Mouse (Mus musculus) cerebellum, postnatal 4 days (tissue): ENCODE measurements around the gene Sesn3.
"Not testable (repeated sequence)": the region's sequence is repeated elsewhere in the genome, so short reads cannot be mapped to it uniquely, and the experiment has no call there.

ENCODE experiments used
- DNase-seq, 2 experiments: peaks; one replicate each; pipeline ENCODE4 v3.0.0; 2022; ENCODE audit warnings: low spot score in 2 of 2, mixed read lengths in 1 of 2

Gene Sesn3

DNA sequence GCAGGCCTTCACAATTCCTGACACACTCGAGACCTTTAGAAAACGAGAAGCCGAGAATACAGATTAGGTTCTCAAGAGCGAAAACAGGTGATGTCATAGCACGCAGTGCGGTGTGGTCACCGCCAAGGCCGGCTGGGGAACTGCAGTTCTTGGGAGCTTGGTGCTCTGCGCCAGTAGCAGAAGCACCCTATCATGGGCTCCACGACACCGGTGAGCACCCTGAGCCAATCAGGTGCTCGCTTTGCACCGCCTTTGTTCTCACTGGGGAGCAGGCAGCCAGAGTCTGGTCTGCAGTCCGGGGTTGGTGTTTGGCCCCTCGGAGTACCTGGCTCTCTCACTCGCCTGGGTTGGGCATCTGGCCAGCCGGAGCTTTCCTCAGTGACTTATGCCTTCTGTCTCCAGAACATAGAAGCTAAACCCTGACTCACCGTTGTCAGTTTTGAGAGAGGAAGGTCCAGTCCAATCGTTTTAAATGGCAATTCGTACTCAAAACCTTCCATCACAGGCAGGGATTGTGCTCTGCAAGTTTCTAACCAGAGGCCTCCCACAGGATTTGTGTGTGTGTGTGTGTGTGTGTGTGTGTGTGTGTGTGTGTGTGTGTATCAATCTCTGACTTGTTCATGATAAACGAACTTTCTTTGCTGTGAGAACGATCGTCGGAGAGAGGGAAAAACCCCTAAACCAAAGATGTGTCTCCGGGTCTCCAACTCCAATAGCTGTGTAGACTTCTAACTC is at the start of gene Sesn3:
Gene Sesn3, plus strand, starts transcription at position 82 of the 735 bp plus-strand sequence.
- peak; percentile 46 to 69 for DNase-seq

- DNase-seq: not testable (repeated sequence)
Observed at GRCm38 (mm10) chr9:14227086-14227485, 47.8 kb upstream of the Sesn3 start.

DNA sequence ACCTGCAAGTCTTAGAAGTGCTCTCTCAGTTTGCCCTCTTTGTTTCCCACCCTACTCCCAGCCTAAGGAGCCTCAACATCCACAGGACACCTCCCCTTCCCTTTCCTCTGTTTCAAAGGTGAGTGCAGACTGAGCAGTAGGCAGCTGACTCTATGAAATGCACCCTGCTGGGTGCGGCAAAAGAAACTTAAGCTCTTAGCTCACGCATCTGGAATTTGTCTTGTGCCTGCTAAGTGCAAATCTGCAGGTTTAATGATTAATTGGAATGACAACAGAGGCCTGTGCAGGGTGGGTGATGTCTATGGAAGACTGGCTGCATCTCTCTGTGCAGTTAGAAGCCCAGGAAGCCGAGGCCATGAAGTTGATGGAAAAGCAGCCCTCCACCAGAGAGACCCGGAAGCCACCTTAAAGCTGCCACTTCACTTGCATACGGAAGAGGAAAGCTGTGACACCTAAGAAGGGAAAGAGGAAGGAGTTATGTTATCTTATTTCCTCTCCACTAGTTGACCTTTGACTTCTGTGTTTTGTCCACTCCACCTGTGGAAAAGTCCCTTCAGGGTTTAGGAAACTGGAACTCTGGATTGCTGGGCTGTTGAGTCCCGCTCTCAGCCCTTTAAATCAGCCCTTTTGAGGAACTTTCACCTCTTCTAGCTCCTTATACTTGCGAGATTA is 41.0 kb upstream of the Sesn3 start:
- no peak for DNase-seq

GRCm38 (mm10) chr9:14235286-14235685 is 39.6 kb upstream of the Sesn3 start:
- no peak for DNase-seq

- not testable (repeated sequence) for DNase-seq
Observed at GRCm38 (mm10) chr9:14241003-14241402, 33.9 kb upstream of the Sesn3 start.

DNA sequence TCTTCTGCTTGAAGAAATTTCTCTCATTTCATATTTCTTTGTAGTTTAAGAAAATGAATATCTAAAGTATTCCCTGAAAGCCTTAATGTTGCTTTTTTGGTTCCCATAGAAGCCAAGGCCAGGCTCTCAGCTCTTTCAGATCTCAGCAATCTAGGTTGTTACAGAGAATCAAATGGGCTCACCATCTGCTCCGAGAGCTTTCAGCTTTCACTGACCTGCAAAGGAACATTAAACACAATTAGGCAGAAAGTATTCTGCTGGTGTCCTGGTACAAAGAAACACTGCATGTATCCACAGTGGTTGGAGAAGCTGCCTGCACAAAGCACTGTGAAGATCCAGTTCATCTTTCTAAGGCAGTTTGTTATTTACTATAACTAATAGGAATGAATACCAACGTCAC is 32.6 kb upstream of the Sesn3 start:
- no peak for DNase-seq

GRCm38 (mm10) chr9:14244528-14244927 is 30.3 kb upstream of the Sesn3 start:
- no peak for DNase-seq

GRCm38 (mm10) chr9:14245013-14245586 is 29.8 kb upstream of the Sesn3 start:
- DNase-seq: no peak

- no peak for DNase-seq
Observed at GRCm38 (mm10) chr9:14246016-14246799, 28.7 kb upstream of the Sesn3 start.

DNA sequence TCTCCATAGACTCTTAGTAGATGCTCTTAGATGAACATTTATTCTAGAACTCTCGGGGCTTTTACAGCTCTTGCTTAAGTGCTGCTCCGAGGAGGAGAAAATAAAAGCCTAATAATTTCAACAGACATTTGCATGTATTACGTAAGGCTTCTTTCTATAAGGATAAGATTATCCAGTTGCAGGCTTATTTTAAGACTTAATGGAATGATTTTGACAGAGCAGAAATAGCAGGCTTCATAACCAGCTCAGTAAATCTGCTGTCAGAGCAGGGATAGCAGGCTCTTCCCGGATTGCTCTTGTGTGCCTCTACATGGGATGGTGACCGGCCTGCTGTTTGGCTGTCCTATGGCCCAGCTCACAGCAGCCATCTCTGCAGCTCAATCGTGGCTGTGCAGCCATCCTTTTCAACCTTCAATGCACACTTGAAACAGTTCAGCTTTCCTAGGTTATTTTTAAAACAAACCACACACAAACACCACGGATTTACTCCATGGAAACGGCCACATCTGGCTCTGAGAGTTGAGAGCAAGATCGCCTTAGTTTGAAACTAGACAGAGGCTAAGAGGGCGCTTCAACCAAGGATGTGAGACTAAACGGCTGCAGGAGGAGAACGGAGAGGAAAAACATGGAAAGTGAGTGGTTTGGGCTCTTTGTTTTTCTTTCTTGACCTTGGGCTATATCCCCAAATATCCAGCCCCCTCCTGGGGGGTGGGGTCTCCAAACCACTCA is 27.2 kb upstream of the Sesn3 start:
- DNase-seq: no peak

DNA sequence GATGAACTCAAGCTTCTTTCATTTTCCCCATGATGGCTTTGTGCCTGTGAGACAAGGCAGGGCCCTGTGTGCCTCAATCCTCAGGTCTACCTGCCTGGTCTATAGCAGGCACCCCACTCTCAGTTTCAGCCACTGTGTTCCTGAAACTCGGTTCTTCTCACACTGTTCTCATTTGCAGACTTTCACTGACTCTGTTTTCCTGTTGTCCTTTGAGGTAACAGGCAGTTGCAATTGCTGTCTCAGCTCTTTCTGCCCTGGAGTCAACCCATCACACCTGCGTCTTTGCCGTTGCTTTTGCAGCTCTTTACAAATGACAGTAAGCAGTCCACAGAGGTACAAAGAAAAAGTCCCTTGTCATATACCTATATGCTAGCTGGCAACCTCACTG is 26.7 kb upstream of the Sesn3 start:
- DNase-seq: no peak

DNA sequence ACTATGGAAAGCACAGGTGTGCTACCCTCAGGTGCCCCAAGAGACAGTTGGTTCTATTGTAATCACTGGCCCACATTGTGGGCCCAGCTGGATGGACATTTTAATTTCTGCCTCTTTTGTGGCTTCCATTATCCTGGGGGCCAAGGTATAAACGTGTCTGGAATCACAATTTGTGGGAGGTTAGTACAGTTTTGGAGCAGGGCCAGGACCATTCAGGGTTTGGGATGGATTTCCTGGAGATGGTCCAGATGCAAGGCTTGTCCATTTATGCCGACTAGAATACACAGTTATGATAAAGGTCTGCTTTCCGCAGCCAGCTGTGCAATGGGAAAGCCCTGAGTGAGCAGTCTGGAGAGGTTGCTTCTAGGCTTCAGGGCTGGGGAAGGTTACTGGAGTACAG is 13.7 kb upstream of the Sesn3 start:
- no peak for DNase-seq

DNA sequence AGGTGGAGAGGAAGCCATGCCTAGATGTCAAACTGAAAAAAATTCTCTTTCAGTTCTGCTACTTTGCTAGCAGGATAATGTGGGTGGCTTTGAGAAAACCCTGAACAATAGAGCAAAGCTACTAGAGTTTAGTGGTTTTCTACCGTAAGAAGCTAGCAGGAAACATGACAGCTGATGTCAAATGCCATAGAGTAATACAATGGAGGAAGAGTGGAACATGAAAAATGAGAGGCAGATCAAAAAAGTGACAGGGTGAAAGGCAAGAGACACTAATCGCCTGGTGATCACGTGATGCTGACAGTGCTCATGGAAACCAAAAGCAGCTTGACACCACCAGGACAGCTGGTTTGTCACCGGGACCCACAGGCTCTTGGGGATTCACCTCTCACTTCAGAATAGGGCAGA is 12.3 kb upstream of the Sesn3 start:
- no peak for DNase-seq

DNA sequence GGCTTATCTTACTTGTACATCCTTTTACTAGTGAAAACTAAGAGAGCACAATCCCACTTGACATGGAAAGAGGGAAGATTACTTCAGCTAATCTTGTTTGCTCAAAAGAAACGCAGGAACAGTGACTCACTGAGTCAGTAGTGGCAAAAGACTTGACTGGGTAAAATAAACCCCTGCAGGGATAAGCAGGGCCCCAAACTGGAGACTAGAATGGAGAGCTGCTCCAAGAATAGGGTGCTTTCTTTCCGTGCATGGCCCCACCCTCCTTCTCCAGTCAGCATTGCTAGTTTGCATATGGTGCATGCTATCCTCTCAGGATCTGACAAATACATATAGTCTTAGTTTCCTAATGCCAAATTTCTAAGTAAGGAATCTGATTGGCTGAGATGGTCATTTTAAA is 8.4 kb upstream of the Sesn3 start:
- no peak for DNase-seq

- no peak for DNase-seq
Observed at GRCm38 (mm10) chr9:14268578-14268977, 6.3 kb upstream of the Sesn3 start.

- no peak for DNase-seq
Observed at GRCm38 (mm10) chr9:14272921-14273320, 1.9 kb upstream of the Sesn3 start.

DNA sequence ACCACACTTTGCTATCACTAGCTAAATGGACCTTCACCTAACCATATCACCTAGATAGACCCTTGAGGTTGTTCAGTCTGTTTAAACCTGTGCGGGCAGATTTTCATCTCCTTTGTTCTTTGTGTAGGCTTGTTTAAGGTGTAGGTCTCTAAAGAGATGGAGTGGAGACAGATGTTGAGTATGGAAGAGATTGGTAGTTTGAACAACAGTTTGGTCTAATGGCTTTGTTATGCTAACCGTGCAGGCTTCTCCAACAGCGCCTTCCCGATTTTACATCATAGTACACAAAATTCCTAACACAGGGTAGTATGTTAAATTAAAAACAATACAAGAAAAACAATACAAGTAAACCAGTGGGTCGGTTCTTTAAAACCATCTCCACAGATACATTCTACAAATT is 281 bp upstream of the Sesn3 start:
- no peak for DNase-seq

- DNase-seq: peak; percentile 92 to 97
Observed at GRCm38 (mm10) chr9:14275792-14276480, 1.1 kb downstream of the Sesn3 start.

DNA sequence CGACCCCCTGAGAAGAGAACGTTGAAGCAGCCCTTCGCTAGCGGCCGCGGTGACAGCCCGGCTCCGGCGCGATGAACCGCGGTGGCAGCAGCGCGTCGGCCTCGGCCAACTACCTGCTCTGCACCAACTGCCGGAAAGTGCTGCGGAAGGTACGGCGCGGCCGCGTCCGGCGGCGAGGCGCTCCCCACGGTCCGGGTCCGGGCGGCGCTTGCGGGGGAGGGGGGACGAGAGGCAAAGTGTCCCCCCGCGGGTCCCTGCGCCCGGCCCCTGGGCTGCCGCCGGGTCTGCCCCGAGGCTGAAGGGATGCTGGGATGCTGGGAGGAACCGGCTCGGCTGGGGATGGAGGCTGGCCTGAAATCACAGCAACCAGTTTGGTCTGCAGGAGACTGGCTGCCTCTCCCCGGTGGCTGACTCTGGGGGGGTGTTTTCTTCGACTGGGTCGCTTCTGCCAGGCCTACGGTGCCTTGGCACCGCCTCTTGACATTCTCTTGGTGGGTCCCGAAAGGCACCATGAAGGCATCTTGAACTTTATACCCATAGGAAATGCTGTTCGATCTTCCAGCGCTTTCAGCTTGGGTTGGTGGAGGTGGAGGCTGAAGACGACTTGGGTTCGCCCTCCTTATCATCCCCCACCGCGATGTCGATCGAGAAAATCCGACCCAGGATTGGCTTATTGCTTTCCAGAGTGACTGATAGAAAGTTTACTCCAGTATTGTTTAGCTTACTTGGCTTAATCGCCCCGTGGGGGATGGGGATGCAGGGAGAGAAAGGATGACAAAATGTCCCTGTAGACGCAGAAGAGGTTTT is 1.8 kb downstream of the Sesn3 start:
- peak; percentile 33 to 37 for DNase-seq

DNA sequence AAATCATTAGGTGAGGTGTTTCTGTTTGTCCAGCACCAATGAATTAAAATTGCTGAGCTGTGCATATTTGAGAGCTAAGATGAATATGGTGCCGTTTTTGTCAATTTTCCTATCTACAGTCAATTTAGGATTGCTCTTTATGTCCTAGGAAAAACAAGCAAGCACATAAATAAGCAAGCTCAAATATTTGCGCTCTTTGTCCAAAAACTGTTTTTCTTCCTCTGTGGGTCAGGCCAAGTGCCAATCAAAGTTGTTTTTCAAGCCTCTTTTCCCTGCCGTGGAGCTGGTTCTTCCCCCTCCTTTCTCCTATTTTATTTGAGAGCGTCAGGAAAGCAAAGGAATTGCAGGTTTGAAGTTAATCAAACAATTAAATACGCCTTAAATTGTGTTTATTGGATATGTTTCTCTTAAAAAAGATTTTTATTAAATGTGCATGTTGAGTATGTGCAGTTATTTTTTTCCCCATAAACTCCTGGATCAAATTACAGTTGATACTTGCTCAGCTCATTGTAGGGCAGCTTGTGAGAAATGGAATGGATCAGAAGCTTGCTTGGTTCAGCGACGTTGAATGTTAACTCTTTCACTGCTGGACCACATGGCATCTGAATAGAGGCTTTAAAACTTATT is 2.6 kb downstream of the Sesn3 start:
- no peak for DNase-seq
